Mouse (Mus musculus): ENCODE results near the gene Zfp593.
"Not testable (repeated sequence)": the region's sequence is repeated elsewhere in the genome, so short reads cannot be mapped to it uniquely, and the experiment has no call there.

Zfp593 gene

DNA sequence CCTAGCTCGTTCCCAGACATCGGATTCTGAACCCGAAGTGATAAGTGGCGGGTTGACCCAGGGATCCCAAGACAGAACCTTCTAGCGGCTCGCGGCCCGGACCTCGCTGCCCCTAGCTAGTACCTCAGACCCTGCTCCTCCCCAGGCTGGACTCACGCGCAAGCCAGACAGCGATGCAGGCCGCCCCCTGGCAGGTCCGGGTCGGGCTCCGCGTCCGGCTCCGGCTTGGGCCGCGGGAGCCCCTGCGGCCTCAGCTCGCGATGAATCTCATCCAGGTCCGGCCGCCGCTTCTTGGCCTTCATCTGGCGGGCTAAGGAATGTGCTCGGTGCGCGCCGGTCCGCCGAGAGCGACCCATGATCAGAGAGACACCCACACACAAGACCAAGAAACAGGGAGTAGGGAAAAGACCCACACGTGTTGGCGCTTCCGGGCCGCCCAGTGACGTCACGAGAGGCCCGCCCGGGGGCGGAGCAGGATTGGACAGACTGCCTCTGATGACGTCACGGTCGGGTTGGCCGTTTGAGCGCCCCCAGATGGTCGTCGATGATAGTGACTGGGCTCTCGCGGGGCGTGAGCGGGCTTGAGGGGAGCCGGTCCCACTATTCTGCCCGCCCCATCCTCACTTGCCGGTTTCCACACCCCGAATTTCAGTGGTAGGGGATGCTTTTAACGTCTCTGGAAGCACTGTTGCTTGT, at the start of gene Zfp593:
Gene Zfp593, minus strand, starts transcription at position 445 of the 696 bp plus-strand sequence.
- DNase-seq (ENCODE audit: low read depth, low spot score) = peak; percentile 72

DNA sequence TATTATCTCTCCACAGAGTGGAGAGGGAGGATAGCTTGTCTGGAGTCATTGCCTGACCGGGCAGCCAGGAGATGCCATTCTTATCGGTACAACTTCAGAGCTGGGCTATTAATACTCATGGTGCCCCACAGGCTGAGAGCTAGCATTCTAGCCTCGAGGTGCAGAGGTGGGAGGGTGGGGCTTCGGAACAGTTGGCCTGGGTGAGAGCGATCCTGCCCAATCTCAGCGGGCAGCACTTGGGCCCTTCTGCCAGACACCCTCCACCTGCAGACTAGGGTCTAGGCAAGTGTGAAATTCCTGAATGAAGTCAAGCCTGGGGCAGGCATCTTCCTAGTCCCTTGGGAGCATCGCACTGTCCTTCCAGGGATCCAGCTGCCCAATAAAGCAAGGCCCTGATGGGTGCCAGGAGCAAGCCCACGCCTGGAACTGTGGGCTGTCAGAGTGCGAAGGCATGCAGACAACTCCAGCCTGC, 48.3 kb upstream of the Zfp593 start:
- DNase-seq (ENCODE audit: low read depth, low spot score) = no peak

DNA sequence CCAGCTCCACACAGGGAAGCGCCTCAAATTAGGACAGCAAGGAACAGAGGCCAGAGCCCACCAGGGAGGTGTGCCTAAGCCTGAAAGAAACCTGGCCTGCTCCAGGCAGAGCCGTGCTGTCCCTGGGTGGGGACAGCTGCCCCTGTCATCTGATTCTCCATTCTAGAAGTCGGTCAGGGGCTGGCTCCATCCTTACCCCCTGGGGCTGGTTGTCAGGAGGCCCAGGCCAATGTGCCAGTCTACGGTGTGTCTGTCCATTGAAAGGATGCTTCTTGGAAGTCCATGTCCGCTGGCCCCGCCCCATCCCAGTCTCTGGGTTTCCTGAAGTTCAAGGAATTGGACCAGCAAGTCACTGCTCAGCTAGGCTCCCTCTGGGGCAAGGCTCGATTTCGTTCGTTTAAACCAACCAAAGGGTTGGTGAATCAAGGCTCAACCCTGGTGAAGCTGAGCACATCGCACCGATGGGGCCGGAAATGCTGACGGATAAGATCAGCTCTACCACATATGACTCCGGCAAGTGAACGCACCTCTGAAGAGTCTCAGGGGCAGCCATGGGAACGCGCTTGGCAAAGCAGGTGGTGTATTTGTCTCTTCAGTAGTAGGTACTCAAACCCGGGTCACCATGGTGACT, 47.8 kb upstream of the Zfp593 start:
- DNase-seq (ENCODE audit: low read depth, low spot score) = no peak

DNA sequence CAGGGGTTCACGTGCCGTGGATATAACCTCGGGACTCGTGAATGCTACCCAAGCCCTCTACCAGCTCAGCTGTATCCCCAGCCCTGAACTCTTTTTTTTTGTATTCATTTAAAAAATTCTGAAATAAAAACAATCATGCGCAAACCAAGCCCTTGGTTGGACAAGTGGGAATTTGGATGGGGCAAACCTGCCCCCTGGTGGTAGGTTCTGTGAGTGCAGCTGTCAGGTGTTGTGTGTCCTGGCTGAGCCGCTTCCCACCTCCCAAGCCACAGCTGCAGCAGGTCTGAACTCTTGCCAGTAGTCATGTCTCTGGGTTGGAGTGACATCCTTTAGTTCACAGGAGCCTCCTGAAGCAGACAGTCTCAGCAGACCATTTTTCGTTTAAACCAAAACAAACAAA, 46.7 kb upstream of the Zfp593 start:
- DNase-seq (ENCODE audit: low read depth, low spot score) = no peak

DNA sequence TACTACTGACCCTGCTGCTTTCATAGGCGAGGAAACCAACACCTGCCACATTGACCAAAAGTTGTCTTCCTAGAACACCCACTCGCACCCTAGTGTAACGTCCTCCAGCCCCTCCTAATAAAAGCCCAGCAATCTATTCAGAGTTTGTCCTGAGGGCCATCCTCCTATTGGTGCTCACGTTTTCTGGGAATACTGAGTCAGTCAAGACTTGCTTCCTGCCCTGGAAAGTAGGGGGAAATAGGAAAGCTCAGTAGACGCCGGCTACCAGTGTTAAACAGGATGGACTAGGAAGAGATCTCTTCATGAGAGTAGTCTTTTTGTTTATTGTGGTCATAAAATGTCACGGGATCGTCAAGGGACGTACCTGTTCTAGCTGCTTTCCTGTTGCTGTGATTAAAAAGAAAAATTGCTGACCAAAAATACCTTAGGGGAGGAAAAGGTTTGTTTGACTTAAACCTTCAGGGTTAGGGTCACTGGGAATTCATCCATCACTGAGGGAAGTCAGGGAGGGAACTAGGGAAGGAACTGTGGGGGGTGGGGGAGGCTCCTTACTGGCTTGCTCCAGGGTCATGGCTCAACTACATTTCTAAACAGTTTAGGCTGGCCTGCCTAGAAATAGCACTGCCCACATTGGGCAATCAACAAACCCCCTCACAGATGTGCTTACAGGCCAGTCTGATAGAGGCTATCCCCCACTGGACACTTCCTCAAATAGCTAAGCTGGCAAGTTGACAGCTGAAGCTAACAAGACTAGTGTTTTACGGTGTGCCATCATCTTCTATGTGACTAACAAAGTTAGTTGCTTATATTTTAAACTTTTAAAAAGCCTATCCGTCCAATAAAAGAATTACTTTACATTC, 43.2 kb upstream of the Zfp593 start:
- no peak for DNase-seq (ENCODE audit: low read depth, low spot score)

DNA sequence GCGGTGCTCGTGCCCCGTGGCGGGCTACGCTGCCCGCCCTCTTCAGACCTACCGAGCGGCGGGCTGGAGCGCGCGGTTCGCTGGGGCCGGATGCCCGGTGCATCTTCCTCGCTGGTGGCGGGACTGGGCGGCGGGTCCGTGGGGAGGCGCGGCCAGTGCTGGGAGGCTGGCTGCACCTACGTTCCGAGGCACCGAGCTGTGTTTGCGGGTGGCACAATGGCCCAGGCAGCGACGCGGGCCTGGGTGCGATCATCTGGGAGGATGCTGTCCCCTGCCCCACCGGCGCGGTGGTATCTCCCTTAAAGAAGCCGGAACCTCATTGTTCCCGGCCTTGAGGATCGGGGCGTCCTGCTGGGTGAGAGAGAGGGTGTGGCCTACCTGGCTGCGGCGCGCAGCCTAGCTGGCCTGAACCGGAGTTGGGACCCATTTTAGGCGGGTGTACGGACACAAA, 42.2 kb upstream of the Zfp593 start, which contains the start of gene Pdik1l:
Gene Pdik1l, minus strand, starts transcription at position 321 of the 451 bp plus-strand sequence.
- DNase-seq (ENCODE audit: low read depth, low spot score) = no peak

DNA sequence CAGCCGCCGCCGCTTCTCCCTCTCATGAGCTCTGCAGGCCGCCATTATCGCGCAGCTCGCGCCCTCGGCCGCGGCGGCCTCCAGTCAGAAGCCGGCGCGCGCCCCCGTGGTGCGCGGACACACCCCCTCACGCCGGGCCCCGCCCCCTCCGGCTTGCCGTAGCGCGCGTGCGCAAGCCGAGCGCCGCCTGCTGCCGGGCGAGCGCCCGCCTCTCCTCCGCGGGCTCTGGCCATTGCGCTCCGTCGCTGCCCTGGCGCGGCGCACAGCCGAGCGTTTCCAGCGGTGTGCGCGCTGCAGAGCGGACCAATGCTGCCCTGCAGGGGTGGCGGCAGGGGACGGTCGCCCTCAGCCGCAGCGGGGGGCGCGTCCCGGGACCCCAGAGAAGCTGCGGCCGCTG, 41.8 kb upstream of the Zfp593 start:
- no peak for DNase-seq (ENCODE audit: low read depth, low spot score)

DNA sequence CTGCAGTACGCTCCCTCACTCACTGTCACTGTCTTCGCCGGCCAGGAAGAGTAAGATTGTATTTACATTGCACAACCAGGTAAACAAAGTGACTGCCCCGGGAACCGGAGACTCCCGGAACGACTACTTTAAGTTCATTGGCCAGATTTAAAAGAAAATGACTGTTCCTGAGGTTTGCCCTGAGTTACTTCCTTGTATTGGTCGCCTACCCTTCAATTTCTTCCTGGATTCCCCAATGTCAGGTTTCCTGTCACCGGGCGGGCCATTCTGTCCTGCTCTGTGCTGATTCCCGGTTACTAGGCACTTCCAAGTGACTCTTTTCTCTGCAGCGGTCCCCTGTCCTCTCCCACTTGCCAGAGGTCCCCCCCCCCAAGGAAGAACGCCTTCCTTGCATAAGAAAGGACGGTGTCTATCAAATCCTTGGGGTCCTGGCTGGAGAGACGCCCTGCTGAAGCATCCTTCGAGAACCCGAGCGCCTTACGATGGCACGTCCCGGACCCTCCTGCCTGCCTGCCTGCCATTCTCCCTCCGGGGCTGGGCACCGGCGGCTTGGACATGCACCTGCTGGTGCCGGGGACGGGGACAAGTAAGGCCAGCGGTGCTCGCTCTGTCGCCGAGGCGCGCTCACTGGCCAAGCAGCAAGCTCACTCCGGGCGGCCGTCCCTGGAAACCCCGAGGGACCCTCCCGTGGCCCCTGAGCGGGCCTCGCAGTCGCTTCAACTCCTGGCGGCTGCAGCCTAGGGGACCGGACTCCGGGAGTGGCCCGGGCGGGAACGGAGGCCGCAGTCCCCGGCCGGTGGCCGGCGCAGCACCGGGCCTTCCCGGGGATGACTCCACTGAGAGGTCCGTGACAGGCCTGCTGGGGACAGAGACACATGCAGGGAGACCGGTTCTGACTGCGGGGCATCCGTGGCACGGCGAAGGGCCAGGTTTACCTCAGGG, 41.1 kb upstream of the Zfp593 start:
- no peak for DNase-seq (ENCODE audit: low read depth, low spot score)

DNA sequence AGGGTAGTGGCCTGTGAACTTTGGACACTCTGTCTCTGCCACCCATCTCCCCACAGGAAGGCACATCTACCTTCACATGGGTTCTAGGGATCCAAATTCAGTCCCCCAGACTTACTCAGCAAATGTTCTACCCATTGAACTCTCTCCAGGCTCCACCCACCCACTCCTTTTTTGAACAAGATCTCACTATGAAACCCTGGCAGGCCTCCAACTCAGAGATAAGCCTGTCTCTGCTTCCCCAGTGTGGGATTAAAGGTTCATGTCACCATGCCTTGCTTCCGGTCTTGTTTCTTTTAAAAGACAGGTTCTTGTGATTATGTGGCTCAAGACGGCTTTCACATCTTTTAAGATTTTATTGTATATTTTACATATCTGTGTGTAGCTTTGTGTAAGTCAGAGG, 39.5 kb upstream of the Zfp593 start:
- no peak for DNase-seq (ENCODE audit: low read depth, low spot score)

DNA sequence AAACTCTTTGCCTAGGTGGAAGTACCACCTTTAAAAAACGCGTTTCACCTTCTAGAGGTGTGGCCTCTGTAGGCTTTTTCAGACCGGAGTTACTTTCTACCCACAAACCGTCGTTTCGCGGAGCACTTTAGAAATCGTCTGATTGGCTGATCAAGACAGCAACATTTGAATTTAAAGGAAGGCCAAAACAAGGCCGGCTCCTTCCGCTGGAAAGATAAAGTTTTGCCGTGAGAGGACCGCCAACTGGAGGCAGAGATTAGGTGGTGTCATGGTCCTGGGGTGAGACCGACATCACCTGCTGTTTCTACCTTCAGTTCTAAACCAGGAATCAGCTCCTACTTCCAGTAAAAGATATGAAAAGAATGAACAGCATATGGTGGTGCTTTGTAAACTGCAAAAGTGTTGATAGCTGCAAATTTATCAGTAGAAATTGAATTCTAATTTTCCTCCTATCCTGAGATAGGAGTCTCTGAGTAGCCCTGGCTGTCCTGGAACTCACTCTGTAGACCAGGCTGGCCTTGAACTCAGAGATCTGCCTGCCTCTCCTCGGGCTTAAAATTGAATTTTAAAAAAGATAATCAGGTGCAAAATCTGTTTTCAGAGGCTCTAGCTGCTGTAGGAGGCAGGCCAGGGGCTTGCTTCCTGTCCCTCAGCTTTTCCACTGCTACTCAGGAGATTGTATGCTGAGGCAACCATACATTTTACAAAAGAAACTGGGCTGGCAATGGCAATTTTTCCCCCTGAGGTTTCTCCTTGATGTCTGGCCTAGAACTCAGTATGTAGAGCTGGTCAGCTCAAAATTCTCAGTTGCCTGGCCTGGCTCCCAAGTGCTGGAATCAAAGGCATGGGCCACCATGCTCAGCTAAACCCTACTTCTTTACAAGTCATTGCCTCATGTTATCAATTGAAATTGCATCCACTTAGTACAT, 28.3 kb upstream of the Zfp593 start:
- DNase-seq (ENCODE audit: low read depth, low spot score) = no peak

DNA sequence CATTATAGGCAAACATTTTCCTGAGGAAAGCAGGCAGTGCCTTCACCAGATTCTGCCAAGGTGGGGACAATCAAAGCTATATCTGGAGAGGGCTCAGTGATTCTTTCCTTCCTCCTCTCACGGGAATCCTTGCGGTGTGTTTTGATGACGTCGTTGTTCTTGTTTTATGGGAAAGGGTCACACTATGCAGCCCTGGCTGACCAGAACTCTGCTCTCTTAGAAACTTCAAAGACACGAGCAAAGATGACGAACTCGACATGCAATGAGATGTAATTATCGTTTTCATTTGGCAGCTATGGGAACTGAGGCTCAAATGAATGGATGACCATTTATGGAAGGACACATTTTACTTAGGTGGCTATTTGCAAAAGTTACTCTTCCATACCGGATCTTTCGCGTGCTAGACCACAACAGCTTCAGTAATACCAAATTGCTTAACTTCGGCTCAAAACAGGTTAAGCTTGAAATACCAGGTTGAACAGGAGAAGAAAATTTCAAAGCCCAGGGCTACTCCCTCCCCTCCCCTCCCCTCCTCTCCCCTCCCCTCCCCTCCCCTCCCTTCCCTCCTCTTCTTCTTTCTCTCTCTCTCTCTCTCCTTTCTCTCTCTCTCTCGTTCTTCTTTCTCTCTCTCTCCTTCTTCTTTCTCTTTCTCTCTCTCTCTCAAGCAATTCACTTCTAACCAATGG, 27.5 kb upstream of the Zfp593 start:
- no peak for DNase-seq (ENCODE audit: low read depth, low spot score)

DNA sequence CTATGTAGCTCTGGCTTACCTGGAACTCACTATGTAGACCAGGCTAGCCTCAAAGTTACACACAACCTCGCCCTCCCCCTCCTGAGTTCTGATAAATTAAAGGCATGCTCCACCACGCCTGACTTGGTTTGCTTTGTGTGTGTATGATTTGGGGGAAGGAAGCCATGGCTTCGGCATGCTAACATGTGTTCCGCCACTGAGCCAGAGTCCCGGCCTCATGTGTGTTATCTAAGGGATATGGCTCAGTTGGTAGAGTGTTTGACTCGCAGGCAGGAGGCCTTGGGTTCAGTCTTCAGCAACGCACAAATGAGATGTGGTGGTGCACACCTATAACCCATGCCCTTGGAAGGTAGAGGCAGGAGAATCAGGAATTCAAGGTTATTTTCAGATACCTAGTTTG, 26.6 kb upstream of the Zfp593 start:
- DNase-seq (ENCODE audit: low read depth, low spot score) = no peak

DNA sequence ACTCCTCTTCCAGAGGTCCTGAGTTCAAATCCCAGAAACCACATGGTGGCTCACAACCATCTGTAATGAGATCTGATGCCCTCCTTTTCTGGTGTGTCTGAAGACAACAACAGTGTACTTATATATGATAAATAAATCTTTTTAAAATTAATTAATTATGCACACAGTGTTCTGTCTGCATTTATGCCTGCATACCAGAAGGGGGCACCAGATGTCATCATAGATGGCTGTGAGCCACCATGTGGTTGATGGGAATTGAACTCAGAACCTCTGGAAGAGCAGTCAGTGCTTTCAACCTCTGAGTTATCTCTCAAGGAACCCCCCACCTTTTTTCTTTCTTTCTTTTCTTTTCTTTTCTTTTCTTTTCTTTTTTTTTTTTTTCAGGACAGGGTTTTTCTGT, 24.2 kb upstream of the Zfp593 start:
- not testable (repeated sequence) for DNase-seq (ENCODE audit: low read depth, low spot score)

DNA sequence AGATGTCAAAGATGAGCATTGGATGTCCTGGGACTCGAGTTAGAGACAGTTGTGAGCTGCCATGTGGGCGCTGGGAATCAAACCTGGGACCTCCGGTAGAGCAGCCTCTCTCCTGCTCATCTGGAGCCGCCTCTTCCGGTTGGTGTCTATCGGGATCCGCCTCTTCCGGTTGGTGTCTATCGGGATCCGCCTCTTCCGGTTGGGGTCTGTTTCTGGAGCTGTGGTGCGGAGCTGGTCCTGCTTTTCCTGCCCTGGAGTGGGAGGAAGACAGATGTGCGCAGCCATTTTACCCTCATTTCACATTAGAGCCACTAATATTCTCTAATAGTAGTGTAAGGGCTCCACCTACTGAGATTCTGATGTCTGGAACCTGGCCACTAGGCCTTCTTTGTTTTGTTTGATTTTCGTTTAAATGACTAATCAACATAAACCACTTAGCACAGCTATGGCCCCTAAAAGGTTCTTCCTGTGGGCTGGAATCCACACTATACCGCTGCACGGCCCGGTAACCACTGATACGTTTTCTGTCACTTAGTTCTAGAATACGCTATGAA, 22.8 kb upstream of the Zfp593 start:
- DNase-seq (ENCODE audit: low read depth, low spot score) = no peak

DNA sequence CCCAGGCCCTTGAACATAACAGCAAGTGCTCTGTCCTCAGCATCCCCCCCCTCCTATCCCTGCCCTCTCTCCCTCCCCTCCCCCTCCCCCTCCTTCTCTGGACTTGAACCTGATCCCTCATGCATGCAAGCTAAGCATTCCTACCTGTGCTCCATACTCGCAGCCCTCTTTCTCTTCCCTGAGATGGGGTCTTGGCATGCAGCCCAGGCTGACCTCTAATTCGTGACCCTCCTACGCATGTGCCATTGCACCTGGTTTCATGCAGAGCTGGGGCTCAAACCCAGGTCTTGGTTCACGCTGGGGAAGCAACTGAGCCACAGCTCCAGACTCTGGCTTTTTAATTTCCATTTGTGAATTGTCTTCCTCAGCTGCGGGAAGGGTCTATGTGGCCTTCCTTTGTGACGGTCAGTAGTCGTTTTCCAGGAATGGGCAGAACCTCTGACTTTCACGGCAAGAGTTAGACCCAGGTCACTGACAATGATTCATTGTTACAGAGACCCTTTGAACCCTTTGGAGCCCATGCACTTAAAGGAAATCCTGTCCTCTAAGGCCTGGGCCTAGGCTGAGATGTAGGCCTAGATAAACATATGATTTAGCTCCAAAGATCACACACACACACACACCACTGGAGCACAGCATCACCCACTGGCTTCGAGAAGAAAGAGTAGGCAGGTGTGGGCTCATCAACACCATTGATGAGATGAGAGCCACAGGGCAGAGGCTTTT, 20.6 kb upstream of the Zfp593 start:
- no peak for DNase-seq (ENCODE audit: low read depth, low spot score)

DNA sequence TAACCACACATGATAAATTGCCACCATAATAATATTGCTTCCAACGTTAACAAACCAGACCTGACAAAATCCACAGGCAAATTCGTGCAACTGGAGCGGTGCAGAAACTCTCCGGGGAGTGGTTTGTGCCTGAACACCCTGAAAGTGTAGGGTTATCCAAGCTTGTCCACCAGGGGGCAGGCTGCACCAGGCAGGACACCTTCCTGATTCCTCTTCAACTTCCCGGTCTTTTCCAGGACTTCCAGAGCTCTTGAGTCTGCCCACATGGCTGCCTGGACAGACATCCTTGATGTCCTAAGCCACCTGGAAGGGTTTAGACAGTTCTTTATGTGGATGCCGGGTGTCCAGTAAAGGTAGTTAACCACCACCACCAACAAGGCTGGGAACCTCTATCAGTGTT, 17.8 kb upstream of the Zfp593 start:
- DNase-seq (ENCODE audit: low read depth, low spot score) = no peak

DNA sequence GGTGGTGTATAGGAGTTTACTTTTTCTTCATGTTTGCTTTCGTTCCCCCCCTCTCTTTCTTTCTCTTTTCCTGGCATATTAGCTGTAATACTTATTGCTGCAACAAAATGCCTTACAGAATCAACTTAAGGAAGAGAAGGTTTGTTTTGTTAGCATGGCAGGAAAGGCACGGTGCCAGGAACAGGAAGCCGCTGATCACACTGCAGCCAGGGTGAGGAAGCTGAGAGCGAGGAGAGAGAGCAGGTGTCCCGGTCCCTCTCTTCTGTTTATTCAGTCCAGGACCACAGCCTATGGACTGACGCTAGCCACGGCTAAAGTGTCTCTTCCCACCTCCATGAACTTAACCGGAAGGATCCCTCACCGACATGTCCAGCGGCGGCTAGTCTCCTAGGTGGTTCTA, 13.0 kb upstream of the Zfp593 start:
- no peak for DNase-seq (ENCODE audit: low read depth, low spot score)

DNA sequence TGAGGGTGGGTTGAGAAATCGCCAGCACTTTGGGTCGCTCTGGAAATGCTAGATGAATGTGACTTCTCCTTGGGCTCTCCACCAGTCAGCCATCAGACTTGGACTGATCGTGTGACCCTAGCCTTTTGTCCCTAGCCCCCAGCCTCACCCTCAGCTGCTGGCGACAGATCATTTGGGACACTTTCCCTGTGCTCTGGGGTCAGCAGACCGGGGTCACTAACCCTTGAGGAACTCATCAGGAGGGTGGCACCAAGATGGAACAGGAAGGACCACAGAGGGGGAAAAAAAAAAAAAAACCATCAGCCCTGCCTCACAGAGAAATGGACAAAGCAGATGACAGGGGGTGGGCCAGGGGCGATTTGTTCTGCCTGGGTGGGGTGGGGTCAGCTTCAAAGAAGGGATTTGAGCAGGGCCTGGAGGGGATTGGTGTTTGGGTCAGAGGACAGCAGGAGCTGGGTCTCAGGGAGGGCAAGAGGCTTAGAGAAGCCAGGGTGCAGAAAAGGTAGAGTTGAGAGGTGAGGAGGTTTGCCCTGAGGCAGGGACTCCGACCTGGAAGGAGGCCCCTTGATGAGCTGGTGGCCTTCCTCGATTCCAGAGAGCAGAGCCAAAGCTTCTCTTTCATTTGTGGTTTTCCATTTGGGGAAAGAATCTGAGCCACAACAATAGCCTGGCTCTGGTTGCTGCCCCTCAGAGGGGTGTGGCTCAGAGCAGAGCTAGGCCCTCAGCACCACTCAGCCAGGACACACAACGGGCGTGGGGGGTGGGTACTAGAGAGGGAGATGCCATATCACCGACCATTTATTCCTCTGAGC, 12.0 kb upstream of the Zfp593 start:
- no peak for DNase-seq (ENCODE audit: low read depth, low spot score)

Measured in telencephalon, adult 2 months (tissue).